Mouse (Mus musculus): Measurements from ENCODE around the gene Tceanc. TPM values are rescaled to one million over a fixed set of nuclear protein-coding genes. Genes with fewer than 3 reads are reported as not detected.
"Not testable (repeated sequence)": the region's sequence is repeated elsewhere in the genome, so short reads cannot be mapped to it uniquely, and the experiment has no call there.

The Tceanc gene
- total RNA-seq (2018; cell fraction: chromatin; rRNA removed): 1 to 10 TPM in 22 of 26 experiments, under 1 TPM in 4; 0.56 to 7.8 (median 3.4) TPM
- total RNA-seq (2018; cell fraction: cytosol; rRNA removed): 1 to 10 TPM in 23 of 26 experiments, under 1 TPM in 3; 0.57 to 3.2 (median 2.1) TPM
- total RNA-seq (2018; cell fraction: nucleus; rRNA removed): 1 to 10 TPM in 25 of 26 experiments, under 1 TPM in 1; 0.98 to 6.6 (median 2.6) TPM
- 1.0 to 1.8 TPM (median 1.4 TPM) in 3 replicates for polyA plus RNA-seq (2018)

DNA sequence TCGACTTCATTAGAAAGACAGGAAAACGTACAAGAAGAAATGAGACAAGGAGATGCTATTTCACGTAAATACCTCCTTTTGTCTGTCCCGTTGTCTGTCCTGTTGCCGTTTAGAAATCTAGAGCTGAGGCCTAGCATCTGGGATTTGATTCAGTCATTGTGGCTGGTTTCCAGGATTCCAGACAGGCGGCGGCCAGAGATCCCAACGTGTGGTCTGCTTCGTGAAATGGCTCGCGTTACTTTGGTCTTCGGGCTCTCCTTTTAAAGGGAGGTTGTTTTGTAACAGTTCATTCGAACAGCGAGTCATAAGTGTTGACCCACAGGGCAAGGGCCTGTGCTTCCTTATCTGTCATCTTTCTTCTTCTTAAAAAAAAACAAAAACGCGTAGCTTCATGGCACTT lies at the start of gene Tceanc:
Gene Tceanc (minus strand): TSS at position 223 of the 400 bp plus-strand sequence.
- Histone ChIP-seq H3K4me3 (ENCODE audit: inconsistent target) (no peak within 1 kb of the TSS), H3K79me2 (ENCODE audit: inconsistent target) (no peaks in the 10 kb centered on the region), H3K27ac (no peak within 1 kb of the TSS), H3K36me3 (ENCODE audit: inconsistent target) (no peaks in the 10 kb centered on the region)
- WGBS (ENCODE audit: missing documents): 77% methylated on average over 13 of the region's 16 CpGs

DNA sequence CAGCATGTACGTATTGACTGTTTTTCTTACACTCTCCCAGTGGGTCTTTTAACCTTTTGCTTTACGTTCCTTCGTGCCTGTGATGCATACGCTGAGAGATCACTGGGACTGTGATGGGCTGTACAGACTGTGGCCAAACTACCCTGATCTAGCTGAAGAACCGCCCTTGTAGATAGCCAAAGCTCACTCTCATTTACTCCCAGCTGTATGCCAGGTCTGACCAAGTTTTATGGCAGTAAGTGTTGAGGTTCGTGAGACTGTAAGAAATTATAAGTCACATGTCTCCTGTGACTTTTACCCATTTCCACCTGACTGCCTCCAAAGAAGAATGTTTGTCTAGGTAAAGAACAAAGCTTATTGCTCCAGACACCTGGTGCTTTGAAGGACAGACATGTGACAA lies 47.6 kb upstream of the Tceanc start:
- no peak overlapping the region for H3K4me3 ChIP-seq (ENCODE audit: inconsistent target)
- no peak overlapping the region for H3K27ac ChIP-seq
- WGBS (ENCODE audit: missing documents): 87% methylated on average over 6 of the region's 6 CpGs

DNA sequence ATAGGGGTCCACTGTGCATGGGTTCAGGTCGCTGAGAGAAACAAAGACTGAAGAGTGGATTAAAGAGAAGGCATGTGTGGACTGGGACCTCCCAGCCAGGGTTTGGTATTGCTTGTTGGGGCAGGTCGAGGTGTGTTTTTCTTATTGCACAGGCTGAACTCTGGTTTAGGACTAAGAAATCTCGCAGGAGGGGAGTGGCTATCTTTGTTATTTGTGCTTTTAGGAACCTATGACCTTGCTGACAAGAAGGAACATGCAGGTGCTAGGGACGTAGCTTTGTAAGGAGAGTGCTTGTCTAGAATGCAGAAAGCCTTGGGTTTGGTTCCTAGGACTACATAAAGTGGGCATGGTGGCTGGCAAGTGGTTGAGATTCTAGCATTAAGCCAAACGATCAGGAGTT lies 47.0 kb upstream of the Tceanc start:
- WGBS (ENCODE audit: missing documents): 72% methylated on average over 5 of the region's 5 CpGs
- Histone ChIP-seq H3K4me3 (ENCODE audit: inconsistent target) (no peak overlapping the region), H3K36me3 (ENCODE audit: inconsistent target) (no peaks in the 10 kb centered on the region), H3K79me2 (ENCODE audit: inconsistent target) (no peaks in the 10 kb centered on the region), H3K27ac (no peak overlapping the region)

More for the DNA sequence above, 47.6 kb upstream of the Tceanc start:
- Histone ChIP-seq H3K79me2 (ENCODE audit: inconsistent target) (no peaks in the 10 kb centered on the region), H3K36me3 (ENCODE audit: inconsistent target) (no peaks in the 10 kb centered on the region)

DNA sequence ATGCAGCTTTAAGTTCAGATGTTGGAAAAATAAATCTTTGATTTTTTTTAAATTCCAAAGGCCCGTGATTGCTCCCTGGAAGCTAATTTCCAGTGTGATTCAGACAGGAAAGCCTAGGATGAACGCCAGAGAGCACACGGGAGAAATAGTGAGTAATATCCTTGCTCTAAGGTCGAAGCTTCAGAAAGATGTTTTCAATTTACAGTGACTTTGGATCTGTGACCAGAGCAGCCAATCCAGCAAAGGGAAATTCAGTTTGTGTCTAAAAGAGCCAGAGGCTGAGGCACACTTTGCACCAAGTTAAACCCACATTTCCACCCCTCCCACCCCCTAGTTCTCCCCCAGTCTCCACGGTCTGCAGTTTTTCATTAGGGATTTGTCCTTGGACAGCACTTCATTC lies 46.5 kb upstream of the Tceanc start:
- Histone ChIP-seq H3K36me3 (ENCODE audit: inconsistent target) (no peaks in the 10 kb centered on the region), H3K4me3 (ENCODE audit: inconsistent target) (no peak overlapping the region), H3K27ac (no peak overlapping the region), H3K79me2 (ENCODE audit: inconsistent target) (no peaks in the 10 kb centered on the region)
- WGBS (ENCODE audit: missing documents): 87% methylated on average over 5 of the region's 5 CpGs

DNA sequence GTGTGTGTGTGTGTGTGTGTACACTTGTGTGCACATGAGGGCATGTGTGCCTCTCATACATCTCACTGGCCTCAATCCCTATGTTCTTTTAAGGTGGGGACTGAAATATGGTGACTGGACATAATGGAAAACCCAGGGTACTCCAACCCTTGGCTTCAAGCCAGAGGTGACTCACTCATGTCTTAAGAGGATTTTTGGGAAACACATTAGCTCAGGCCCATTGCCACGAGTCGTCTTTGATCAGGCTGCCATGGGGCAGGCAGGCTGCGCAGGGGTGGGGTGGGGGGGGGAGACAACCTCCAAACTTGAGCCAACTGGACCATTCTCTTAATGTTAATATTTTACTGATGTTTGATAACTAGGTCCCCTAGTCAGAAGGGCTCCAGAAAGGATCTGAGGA lies 41.0 kb upstream of the Tceanc start:
- Histone ChIP-seq H3K27ac (no peak overlapping the region), H3K4me3 (ENCODE audit: inconsistent target) (no peak overlapping the region), H3K79me2 (ENCODE audit: inconsistent target) (no peaks in the 10 kb centered on the region), H3K36me3 (ENCODE audit: inconsistent target) (no peaks in the 10 kb centered on the region)
- 76% methylated on average over 3 of the region's 3 CpGs for WGBS (ENCODE audit: missing documents)

DNA sequence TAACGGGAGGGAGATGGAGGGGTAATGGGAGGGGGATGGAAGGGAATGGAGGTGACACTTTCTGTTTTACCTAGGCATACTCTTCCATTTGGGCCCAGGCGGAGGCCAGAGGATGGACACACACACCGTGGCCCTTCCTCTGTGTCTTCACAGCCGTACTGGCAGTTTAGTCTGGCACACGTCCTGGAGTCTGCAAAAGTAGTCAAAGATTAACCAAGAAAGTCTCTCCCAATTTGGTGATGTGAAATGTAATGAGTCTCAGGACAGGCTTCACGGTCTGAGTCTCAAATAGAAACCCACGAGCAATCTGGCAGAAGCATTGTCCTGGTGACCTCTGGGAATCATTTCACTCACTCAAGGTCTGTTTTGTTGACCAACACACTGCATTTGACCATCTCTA lies 34.0 kb upstream of the Tceanc start:
- Histone ChIP-seq H3K27ac (no peak overlapping the region), H3K36me3 (ENCODE audit: inconsistent target) (no peaks in the 10 kb centered on the region), H3K79me2 (ENCODE audit: inconsistent target) (no peaks in the 10 kb centered on the region), H3K4me3 (ENCODE audit: inconsistent target) (no peak overlapping the region)
- 93% methylated on average over 7 of the region's 7 CpGs for WGBS (ENCODE audit: missing documents)

DNA sequence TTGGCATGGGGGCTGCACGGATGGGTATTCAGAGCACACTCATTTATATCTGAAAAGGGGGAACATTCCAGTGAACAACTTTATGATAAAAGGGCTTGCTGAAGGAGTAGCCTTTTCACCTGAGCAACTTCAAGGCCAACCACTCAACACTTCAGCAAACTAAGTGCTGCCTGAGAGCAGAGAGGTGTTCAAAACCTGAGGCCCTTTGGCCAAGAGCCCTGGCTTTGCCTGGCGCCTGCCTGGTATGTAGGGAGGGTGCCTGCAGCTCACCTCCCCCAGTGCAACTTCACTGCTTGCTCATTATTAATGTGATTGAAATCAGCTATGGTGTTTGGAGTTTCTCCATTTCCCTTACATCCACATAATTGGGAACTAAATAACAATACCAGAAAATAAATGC lies 28.1 kb upstream of the Tceanc start:
- no peak overlapping the region for H3K27ac ChIP-seq
- H3K79me2 ChIP-seq (ENCODE audit: inconsistent target): no peaks in the 10 kb centered on the region
- 79% methylated on average over 2 of the region's 2 CpGs for WGBS (ENCODE audit: missing documents)
- no peak overlapping the region for H3K4me3 ChIP-seq (ENCODE audit: inconsistent target)
- no peaks in the 10 kb centered on the region for H3K36me3 ChIP-seq (ENCODE audit: inconsistent target)

DNA sequence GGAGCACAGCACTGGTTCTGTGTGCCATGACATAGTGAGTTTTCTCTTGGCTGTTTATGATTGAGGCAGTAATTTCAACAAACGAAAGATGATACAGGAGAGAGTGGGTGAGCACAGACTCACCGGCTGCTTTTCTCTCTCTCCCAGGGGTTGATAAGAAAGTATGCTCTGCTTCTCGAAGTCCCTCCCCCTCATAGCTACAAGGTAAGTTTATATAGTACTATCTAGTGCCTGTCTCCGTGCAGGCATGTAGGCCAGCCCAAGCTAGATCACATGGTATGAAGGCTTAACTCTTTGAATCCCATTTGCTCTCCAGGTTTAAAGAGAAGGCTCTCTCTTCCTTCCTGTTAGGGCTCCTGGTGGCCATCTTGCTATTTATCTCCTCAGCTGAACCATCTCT lies 16.8 kb upstream of the Tceanc start:
- Histone ChIP-seq H3K36me3 (ENCODE audit: inconsistent target) (no peaks in the 10 kb centered on the region), H3K27ac (no peak overlapping the region), H3K4me3 (ENCODE audit: inconsistent target) (no peak overlapping the region), H3K79me2 (ENCODE audit: inconsistent target) (no peaks in the 10 kb centered on the region)
- WGBS (ENCODE audit: missing documents): 88% methylated on average over 2 of the region's 4 CpGs

DNA sequence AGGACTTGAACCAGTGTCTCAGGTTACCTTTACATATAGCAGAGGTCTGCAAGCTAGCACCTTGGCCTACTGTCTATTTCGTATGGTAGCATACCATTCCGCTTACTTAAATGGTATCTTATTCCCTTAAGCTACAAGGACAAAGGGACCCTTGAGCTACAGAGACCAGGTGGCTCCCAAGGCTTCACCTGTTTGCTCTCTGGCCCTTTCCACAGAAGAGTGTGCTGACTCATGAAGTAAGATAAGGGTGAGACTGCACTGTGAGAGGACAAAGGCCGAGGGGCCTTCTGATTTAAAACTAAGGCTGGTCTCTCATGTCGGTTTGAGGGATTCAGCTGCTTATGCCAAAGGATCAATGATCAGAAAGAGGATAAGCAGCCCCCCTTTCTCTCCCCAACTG lies 15.1 kb upstream of the Tceanc start:
- 95% methylated on average over 4 of the region's 4 CpGs for WGBS (ENCODE audit: missing documents)
- no peak overlapping the region for H3K4me3 ChIP-seq (ENCODE audit: inconsistent target)
- H3K36me3 ChIP-seq (ENCODE audit: inconsistent target): no peaks in the 10 kb centered on the region
- no peak overlapping the region for H3K27ac ChIP-seq
- H3K79me2 ChIP-seq (ENCODE audit: inconsistent target): no peaks in the 10 kb centered on the region

DNA sequence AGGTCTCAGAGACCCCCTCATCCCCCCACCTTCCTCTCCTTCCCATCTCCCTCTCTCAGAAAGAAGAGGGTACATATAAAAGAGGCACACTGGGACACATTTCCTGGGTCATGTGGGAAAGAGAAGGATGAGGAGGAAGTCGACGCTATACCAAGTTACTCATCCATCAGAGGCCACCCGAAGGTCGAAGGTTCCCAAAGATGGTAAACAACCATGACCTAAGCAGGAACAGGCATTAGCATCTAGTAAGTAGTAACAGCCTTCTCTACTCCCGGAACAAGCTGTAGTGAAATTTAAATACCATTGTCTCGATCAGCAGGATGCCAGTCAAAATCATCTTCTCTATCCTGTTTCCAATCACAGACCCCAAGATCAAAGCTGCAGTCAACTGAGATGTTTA lies 13.3 kb upstream of the Tceanc start:
- 81% methylated on average over 4 of the region's 6 CpGs for WGBS (ENCODE audit: missing documents)
- H3K27ac ChIP-seq: no peak overlapping the region
- no peaks in the 10 kb centered on the region for H3K79me2 ChIP-seq (ENCODE audit: inconsistent target)
- H3K36me3 ChIP-seq (ENCODE audit: inconsistent target): no peaks in the 10 kb centered on the region
- H3K4me3 ChIP-seq (ENCODE audit: inconsistent target): no peak overlapping the region

DNA sequence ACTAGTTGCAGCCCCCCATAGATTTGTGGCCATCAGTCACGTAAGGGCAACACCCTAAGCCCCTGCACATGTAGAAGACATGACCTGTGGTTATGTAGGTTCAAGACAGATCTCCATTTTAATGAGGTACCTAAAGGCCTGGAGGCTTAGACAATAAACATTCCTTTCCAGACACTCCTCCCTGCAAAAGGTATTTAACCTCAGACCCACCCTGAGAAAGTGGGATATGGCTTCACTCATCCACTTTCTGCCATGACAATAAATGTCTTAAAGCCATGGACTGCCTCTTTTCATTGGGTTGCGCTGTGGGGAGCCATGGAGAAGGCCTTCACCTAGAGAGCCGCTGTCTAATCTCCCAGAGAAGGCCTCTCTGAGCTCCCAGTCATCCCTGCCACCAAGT lies 9.8 kb upstream of the Tceanc start:
- no peaks in the 10 kb centered on the region for H3K36me3 ChIP-seq (ENCODE audit: inconsistent target)
- H3K4me3 ChIP-seq (ENCODE audit: inconsistent target): no peak overlapping the region
- no peak overlapping the region for H3K27ac ChIP-seq
- 91% methylated on average over 3 of the region's 3 CpGs for WGBS (ENCODE audit: missing documents)
- H3K79me2 ChIP-seq (ENCODE audit: inconsistent target): no peaks in the 10 kb centered on the region

DNA sequence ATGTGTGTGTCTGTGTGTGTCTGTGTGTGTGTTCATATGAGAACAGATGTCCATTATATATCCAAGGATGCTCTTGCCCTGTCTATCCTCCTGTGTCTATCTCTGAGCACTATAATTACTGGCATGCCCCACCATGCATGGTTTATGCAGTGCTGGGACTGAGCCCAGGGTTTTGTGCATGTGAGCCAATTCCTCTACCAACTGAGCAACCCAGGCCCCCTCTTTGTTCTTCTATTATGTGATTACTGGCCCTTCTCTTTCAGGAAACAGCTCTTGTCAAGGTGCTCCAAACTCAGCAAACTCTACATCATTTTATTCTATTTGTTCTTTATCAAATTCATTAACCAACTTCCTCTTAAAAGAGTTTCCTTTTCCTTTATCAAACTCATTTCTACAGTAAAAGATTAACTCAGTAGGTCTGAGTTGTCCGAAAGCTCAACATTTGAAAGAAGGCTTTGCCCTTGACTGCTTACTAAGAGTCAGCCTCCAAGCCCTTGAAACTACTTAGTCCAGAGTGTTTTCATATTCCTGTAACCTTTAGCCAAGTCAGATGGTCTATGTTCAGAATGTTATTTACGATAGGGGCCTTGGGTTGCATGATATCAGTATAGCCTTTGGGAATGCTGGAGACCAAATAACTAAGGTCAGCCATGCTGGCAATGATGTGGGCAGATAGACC lies 7.4 kb upstream of the Tceanc start:
- Histone ChIP-seq H3K79me2 (ENCODE audit: inconsistent target) (no peaks in the 10 kb centered on the region), H3K27ac (no peak overlapping the region), H3K4me3 (ENCODE audit: inconsistent target) (no peak overlapping the region), H3K36me3 (ENCODE audit: inconsistent target) (no peaks in the 10 kb centered on the region)
- 86% methylated on average over 2 of the region's 2 CpGs for WGBS (ENCODE audit: missing documents)

DNA sequence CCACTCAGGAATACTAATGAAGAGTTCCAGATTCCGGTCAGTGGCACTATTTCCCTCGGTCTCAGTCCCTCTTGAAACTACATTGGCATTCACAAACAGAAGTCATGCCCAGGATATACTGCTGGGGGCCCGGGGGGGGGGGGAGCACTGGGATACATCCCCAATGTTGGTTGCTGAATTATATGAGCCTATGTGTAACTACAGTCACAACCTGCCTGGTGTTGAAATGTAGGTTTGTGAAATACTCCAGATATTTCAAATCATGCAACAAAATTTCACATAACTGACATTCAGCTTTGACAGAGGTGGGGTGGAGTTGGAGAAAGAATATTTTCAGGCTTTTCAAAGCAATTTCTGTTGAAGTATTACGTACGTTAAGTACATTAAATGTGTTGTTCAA lies 2.4 kb upstream of the Tceanc start:
- Histone ChIP-seq H3K79me2 (ENCODE audit: inconsistent target) (no peaks in the 10 kb centered on the region), H3K36me3 (ENCODE audit: inconsistent target) (no peaks in the 10 kb centered on the region), H3K4me3 (ENCODE audit: inconsistent target) (no peak overlapping the region), H3K27ac (no peak overlapping the region)
- 84% methylated on average over 5 of the region's 5 CpGs for WGBS (ENCODE audit: missing documents)

DNA sequence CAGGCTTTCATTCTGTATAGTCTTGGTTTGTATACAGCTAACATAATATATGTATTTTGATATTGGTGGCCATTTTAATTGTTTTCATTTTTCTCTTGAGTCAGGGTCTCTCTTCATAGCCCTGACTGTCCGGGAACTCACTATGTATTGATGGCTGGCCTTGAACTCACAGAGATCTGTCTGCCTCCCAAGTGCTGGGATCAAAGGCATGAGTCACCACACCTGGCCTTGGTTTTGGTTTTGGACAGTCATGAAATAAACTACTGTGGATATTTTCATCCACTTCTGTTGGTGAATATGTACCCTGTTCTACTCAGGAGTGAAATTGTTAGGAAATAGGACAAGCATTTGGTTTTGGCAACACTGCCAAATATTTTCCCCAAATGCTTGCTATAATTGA lies 1.7 kb downstream of the Tceanc start:
- H3K27ac ChIP-seq: no peak overlapping the region
- WGBS (ENCODE audit: missing documents): 88% methylated on average over 1 of the region's 1 CpGs
- no peak overlapping the region for H3K4me3 ChIP-seq (ENCODE audit: inconsistent target)
- no peaks in the 10 kb centered on the region for H3K36me3 ChIP-seq (ENCODE audit: inconsistent target)
- no peaks in the 10 kb centered on the region for H3K79me2 ChIP-seq (ENCODE audit: inconsistent target)

DNA sequence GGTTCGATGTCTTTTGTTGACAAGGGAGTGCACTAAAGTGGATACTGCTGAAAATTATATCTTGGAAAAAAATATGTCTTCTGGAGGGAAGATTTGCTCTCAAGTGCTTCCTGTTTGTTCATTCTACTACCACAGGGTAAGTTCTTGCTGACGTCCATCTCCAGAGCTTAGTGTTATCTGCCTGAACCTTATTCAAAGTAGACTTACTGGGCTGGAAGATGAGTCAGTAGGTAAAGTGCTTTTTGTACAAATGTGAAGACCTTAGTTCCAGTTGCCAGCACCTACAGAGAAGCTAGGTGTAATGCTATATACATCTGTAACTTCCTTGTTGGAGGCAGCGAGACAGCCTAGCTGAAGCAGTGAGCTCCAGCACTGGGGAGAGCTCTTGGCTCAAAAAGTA lies 2.4 kb downstream of the Tceanc start:
- Histone ChIP-seq H3K4me3 (ENCODE audit: inconsistent target) (no peak overlapping the region), H3K36me3 (ENCODE audit: inconsistent target) (no peaks in the 10 kb centered on the region), H3K79me2 (ENCODE audit: inconsistent target) (no peaks in the 10 kb centered on the region), H3K27ac (no peak overlapping the region)
- WGBS (ENCODE audit: missing documents): 63% methylated on average over 2 of the region's 3 CpGs

DNA sequence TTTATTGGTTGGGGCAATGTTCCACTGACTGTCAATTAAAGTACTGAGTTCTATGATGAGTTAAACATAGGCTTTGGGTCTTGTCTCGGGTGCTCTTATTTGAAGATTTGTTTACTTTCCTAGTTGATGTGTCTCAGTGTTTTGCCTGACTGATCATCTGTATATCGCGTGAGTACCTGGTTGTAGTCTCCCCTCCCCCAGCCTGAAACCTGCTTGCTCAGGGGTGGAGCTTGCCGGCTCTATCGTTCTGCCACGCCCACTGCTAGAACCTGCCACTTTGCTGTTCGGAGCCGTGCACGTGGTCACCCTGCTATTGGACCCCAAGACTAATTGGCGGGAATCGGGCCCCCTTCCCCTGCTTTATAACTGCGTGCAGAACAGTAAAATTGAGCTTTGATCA lies 4.3 kb downstream of the Tceanc start:
- H3K36me3 ChIP-seq (ENCODE audit: inconsistent target); H3K27ac ChIP-seq; H3K79me2 ChIP-seq (ENCODE audit: inconsistent target); H3K4me3 ChIP-seq (ENCODE audit: inconsistent target): not testable (repeated sequence)
- 31% methylated on average over 4 of the region's 12 CpGs for WGBS (ENCODE audit: missing documents)

Measured in macrophage (primary cell).